Mouse (Mus musculus) small intestine, adult 2 months (tissue): ENCODE data around the gene Olfr313.
"Not testable (repeated sequence)": the region's sequence is repeated elsewhere in the genome, so short reads cannot be mapped to it uniquely, and the experiment has no call there.

Experiments
- CTCF ChIP-seq: fragments of 200-500 bp; IDR thresholded peaks from 2 replicates; pipeline ENCODE4 v1.5.1; 2012; ENCODE audit warnings: low read depth, mild to moderate bottlenecking, control low read depth, inconsistent platforms, low read length, moderate library complexity, mixed read lengths; ENCODE audit not compliant: insufficient replicate concordance, insufficient read length; ENCODE audit errors: extremely low read depth
- POLR2A ChIP-seq: fragments of 200-500 bp; IDR thresholded peaks from 2 replicates; pipeline ENCODE4 v1.6.1; 2012; ENCODE audit warnings: low read depth, mild to moderate bottlenecking, control low read depth, inconsistent platforms, low read length, moderate library complexity

DNA sequence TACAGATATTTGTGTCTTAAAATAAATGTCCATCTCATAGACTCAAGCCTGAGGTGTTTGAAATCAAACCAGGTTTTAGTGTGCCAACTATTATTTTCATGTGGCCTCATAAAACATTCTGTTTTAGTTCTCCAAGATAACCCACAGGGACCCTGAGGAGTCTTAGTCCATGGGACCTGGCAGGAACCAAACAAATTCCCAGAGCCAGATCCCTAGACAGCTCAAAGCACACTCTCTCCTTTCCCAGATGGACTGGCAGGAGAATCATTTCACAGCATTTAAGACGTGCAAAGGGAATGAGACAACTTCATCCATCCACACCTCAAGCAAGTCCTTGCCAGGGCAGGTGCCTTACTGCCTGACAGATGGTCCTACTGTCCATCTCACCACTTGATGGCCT lies at the start of gene Olfr313:
- not testable (repeated sequence) for TF ChIP-seq POLR2A, CTCF
